Mouse (Mus musculus): ENCODE results near the gene Fgfr2. TPM values are rescaled to one million over a fixed set of nuclear protein-coding genes. Genes with fewer than 3 reads are reported as not detected.

Gene Fgfr2
- polyA plus RNA-seq, 1 experiment from 2014 or later, result 93.6 TPM

DNA sequence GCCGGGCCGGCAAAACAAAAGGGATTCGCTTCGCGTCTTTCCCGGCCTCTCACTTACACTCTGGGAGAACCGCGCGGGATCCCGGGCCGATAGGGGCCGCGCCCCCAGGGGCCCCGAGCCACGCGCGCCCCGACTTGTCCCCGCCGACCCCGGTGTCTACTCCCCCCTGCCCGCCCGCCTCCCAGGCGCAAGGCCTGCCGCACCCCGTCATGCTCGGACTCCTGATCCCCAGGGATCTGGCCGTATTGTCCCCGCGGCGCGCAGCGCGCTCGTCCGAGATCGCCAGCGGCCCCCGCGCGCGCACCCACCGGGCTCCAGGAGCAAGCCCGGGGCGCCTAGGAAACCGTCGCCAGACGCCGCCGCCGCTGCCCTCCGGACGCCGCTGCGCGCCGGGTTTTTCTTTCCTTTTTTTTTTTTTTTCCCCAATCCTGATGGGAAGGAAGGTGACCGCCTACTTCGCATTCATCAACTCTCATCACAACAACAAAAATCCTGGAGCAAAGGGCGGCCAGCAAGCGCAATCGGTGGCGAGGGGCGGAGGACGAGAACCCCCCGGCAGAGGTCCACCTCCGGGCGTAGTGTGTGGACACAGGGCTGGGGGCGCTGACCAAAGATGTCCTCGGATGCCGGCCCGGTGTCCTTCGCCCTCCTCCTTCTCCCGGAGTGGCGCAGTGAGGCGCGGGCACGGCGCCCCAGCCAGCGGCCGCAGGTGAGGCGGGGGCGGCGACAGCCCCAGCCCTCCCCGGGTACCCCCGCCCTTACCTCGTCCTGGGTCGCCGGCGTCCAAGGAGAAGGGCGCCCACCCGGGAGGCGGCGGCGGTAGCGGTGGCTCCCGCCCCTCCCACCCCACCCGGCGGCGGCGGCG is 539 bp downstream of the Fgfr2 start:
- Histone ChIP-seq H3K9ac (ENCODE audit: low read length) (peak overlapping the region; percentile 99), H3K4me2 (ENCODE audit: low read depth, low read length, severe bottlenecking) (peak overlapping the region; percentile 92), H3K27me3 (ENCODE audit: control insufficient read depth, insufficient read depth, low read length) (no peaks in the 10 kb centered on the region; the same call in 1 of the 2 replicates), H3K4me1 (replicated peaks; ENCODE audit: control insufficient read depth, insufficient read depth, low read length) (peaks cover 15% of the 10 kb centered on the region), H3K9me3 (ENCODE audit: control insufficient read depth, low read length) (no peaks in the 10 kb centered on the region), H3K36me3 (ENCODE audit: control insufficient read depth, insufficient read depth, low read length) (no peaks in the 10 kb centered on the region), H3K27ac (ENCODE audit: low read depth, low read length) (peak overlapping the region; percentile 99), H3K4me3 (ENCODE audit: low read depth, low read length) (peak overlapping the region; percentile 80)
- DNase-seq (ENCODE audit: low spot score), result peak; percentile 86
- WGBS, result under 1% methylated on average over 79 of the region's 102 CpGs
- ATAC-seq (replicated peaks; ENCODE audit: low FRiP score), result peak; percentile 55

- H3K9me3 ChIP-seq (ENCODE audit: control insufficient read depth, low read length), result no peaks in the 10 kb centered on the region
- ATAC-seq (replicated peaks; ENCODE audit: low FRiP score) (peak; percentile 15; the same call in 1 of the 2 replicates), DNase-seq (ENCODE audit: low spot score) (peak; percentile 78)
- peak overlapping the region; percentile 99 for H3K27ac ChIP-seq (ENCODE audit: low read depth, low read length)
- peak overlapping the region; percentile 99 for H3K9ac ChIP-seq (ENCODE audit: low read length)
- H3K4me2 ChIP-seq (ENCODE audit: low read depth, low read length, severe bottlenecking), result peak overlapping the region; percentile 92
- WGBS, result under 1% methylated on average over 88 of the region's 94 CpGs
- no peaks in the 10 kb centered on the region; the same call in 1 of the 2 replicates for H3K27me3 ChIP-seq (ENCODE audit: control insufficient read depth, insufficient read depth, low read length)
- peaks cover 20% of the 10 kb centered on the region for H3K4me1 ChIP-seq (replicated peaks; ENCODE audit: control insufficient read depth, insufficient read depth, low read length)
- H3K36me3 ChIP-seq (ENCODE audit: control insufficient read depth, insufficient read depth, low read length), result no peaks in the 10 kb centered on the region
- peak overlapping the region; percentile 80 for H3K4me3 ChIP-seq (ENCODE audit: low read depth, low read length)
Measured at GRCm38 (mm10) chr7:133121661-133122378, 1.3 kb downstream of the Fgfr2 start.

DNA sequence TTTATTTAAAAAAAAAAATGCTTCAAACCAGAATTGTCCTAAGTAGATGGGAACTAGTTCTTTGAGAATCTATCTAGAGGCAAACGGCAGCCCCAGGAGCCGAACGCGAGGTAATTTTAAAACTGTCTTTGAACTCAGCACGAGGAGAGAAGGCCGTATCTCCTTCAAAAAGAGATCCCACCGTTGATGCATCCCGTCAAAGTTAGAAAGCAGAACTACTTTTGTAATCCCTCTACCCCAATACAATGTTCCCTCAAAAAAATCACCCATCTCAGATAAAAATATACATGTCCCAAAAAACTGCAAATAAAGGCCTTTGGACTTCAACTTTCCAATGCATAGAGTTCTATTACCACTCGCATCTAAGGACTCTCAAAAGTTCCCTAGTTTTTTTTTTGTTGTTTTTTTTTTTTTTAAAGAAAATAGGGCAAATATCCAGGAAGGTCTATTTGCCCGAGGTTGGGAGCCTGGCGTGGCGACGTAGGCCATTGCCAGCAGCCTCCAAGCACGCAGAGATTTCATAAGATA is 2.0 kb downstream of the Fgfr2 start:
- Histone ChIP-seq H3K9ac (ENCODE audit: low read length) (peak overlapping the region; percentile 99), H3K4me1 (replicated peaks; ENCODE audit: control insufficient read depth, insufficient read depth, low read length) (peaks cover 25% of the 10 kb centered on the region), H3K9me3 (ENCODE audit: control insufficient read depth, low read length) (no peaks in the 10 kb centered on the region), H3K36me3 (ENCODE audit: control insufficient read depth, insufficient read depth, low read length) (no peaks in the 10 kb centered on the region), H3K4me3 (ENCODE audit: low read depth, low read length) (peak overlapping the region; percentile 80), H3K27me3 (ENCODE audit: control insufficient read depth, insufficient read depth, low read length) (no peaks in the 10 kb centered on the region; the same call in 1 of the 2 replicates), H3K27ac (ENCODE audit: low read depth, low read length) (peak overlapping the region; percentile 99), H3K4me2 (ENCODE audit: low read depth, low read length, severe bottlenecking) (peak overlapping the region; percentile 92)
- WGBS, result under 1% methylated on average over 14 of the region's 14 CpGs
- DNase-seq (ENCODE audit: low spot score), result no peak
- ATAC-seq (replicated peaks; ENCODE audit: low FRiP score), result no peak

DNA sequence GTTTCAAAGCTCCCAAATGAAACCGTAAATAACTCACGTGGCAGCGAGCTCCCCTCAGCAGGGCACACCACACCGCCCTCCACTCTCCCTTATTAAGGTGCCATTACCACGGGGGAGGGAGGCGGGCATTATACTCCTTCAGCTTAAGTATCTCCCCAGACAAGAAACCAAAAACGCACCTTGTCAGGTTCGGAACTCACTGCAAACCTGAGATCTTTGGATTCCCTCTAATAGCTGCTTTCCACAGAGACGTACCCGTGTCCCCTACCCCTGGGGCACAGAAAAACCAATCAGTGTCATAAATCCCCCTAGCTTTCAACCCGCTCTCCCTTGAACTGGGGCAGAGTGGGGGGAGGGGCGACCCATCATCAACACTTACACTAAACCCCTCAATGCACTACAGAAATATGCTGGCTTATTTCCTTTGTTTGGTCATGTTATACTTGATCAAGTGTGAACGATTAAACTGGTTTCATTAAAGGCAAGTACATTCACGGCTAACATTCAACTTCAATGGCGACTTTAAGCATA is 2.9 kb downstream of the Fgfr2 start:
- H3K9me3 ChIP-seq (ENCODE audit: control insufficient read depth, low read length), result no peaks in the 10 kb centered on the region
- WGBS, result 1% methylated on average over 15 of the region's 15 CpGs
- peak overlapping the region; percentile 80 for H3K4me3 ChIP-seq (ENCODE audit: low read depth, low read length)
- H3K4me1 ChIP-seq (replicated peaks; ENCODE audit: control insufficient read depth, insufficient read depth, low read length), result peaks cover 31% of the 10 kb centered on the region
- H3K9ac ChIP-seq (ENCODE audit: low read length), result peak overlapping the region; percentile 27
- ATAC-seq (replicated peaks; ENCODE audit: low FRiP score) (no peak), DNase-seq (ENCODE audit: low spot score) (peak; percentile 79)
- H3K27me3 ChIP-seq (ENCODE audit: control insufficient read depth, insufficient read depth, low read length), result no peaks in the 10 kb centered on the region; the same call in 1 of the 2 replicates
- H3K36me3 ChIP-seq (ENCODE audit: control insufficient read depth, insufficient read depth, low read length), result no peaks in the 10 kb centered on the region
- peak overlapping the region; percentile 92 for H3K4me2 ChIP-seq (ENCODE audit: low read depth, low read length, severe bottlenecking)
- peak overlapping the region; percentile 2; the same call in 1 of the 2 replicates for H3K27ac ChIP-seq (ENCODE audit: low read depth, low read length)

DNA sequence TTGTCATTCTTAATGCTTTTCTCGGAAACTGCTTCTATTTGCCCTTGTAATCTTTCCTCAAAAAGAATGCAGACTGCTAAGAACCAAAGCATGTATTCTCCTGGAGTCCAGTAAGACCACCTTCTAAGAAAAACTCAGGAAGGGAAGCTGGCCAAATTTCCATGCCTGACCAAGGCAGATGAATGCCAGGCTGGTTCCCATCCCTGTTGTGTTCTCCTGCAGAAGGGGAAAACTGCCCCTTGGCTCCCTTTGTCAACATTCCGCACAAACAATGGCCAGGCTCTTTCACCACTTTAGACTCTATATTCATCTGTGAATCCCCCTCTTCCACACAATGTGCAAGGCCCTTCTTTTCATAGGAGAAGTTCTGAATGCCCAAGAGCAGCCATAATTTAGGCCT is 5.3 kb downstream of the Fgfr2 start:
- no peak overlapping the region for H3K27ac ChIP-seq (ENCODE audit: low read depth, low read length)
- H3K36me3 ChIP-seq (ENCODE audit: control insufficient read depth, insufficient read depth, low read length), result no peaks in the 10 kb centered on the region
- H3K4me1 ChIP-seq (replicated peaks; ENCODE audit: control insufficient read depth, insufficient read depth, low read length), result peaks cover 34% of the 10 kb centered on the region
- 11% methylated on average over 2 of the region's 2 CpGs for WGBS
- no peak overlapping the region for H3K9ac ChIP-seq (ENCODE audit: low read length)
- no peak for DNase-seq (ENCODE audit: low spot score)
- no peak for ATAC-seq (replicated peaks; ENCODE audit: low FRiP score)
- H3K27me3 ChIP-seq (ENCODE audit: control insufficient read depth, insufficient read depth, low read length), result no peaks in the 10 kb centered on the region
- no peak overlapping the region for H3K4me3 ChIP-seq (ENCODE audit: low read depth, low read length)
- H3K4me2 ChIP-seq (ENCODE audit: low read depth, low read length, severe bottlenecking), result no peak overlapping the region
- H3K9me3 ChIP-seq (ENCODE audit: control insufficient read depth, low read length), result no peaks in the 10 kb centered on the region

- Histone ChIP-seq H3K4me2 (ENCODE audit: low read depth, low read length, severe bottlenecking) (no peak overlapping the region; the same call in 1 of the 2 replicates), H3K4me3 (ENCODE audit: low read depth, low read length) (no peak overlapping the region), H3K36me3 (ENCODE audit: control insufficient read depth, insufficient read depth, low read length) (no peaks in the 10 kb centered on the region), H3K27ac (ENCODE audit: low read depth, low read length) (no peak overlapping the region), H3K4me1 (replicated peaks; ENCODE audit: control insufficient read depth, insufficient read depth, low read length) (peaks cover 38% of the 10 kb centered on the region), H3K27me3 (ENCODE audit: control insufficient read depth, insufficient read depth, low read length) (no peaks in the 10 kb centered on the region), H3K9ac (ENCODE audit: low read length) (no peak overlapping the region), H3K9me3 (ENCODE audit: control insufficient read depth, low read length) (no peaks in the 10 kb centered on the region)
- DNase-seq (ENCODE audit: low spot score) (no peak), ATAC-seq (replicated peaks; ENCODE audit: low FRiP score) (no peak)
Measured at GRCm38 (mm10) chr7:133116542-133116941, 6.6 kb downstream of the Fgfr2 start.

- no peaks in the 10 kb centered on the region for H3K9me3 ChIP-seq (ENCODE audit: control insufficient read depth, low read length)
- peak; percentile 61 for DNase-seq (ENCODE audit: low spot score)
- 11% methylated on average over 15 of the region's 15 CpGs for WGBS
- no peak overlapping the region for H3K4me3 ChIP-seq (ENCODE audit: low read depth, low read length)
- no peak; the same call in 1 of the 2 replicates for ATAC-seq (replicated peaks; ENCODE audit: low FRiP score)
- H3K36me3 ChIP-seq (ENCODE audit: control insufficient read depth, insufficient read depth, low read length), result no peaks in the 10 kb centered on the region
- H3K9ac ChIP-seq (ENCODE audit: low read length), result 0 out of 2 replicates have a peak overlapping the region, but pooled peaks have one; percentile 17
- peak overlapping the region; percentile 36; the same call in 1 of the 2 replicates for H3K4me2 ChIP-seq (ENCODE audit: low read depth, low read length, severe bottlenecking)
- no peaks in the 10 kb centered on the region for H3K27me3 ChIP-seq (ENCODE audit: control insufficient read depth, insufficient read depth, low read length)
- H3K27ac ChIP-seq (ENCODE audit: low read depth, low read length), result no peak overlapping the region
- H3K4me1 ChIP-seq (replicated peaks; ENCODE audit: control insufficient read depth, insufficient read depth, low read length), result peaks cover 38% of the 10 kb centered on the region
Measured at GRCm38 (mm10) chr7:133115886-133116285, 7.3 kb downstream of the Fgfr2 start.

GRCm38 (mm10) chr7:133114847-133115470 is 8.2 kb downstream of the Fgfr2 start:
- H3K27me3 ChIP-seq (ENCODE audit: control insufficient read depth, insufficient read depth, low read length), result no peaks in the 10 kb centered on the region
- H3K4me1 ChIP-seq (replicated peaks; ENCODE audit: control insufficient read depth, insufficient read depth, low read length), result peaks cover 33% of the 10 kb centered on the region
- H3K27ac ChIP-seq (ENCODE audit: low read depth, low read length), result no peak overlapping the region
- no peak overlapping the region for H3K9ac ChIP-seq (ENCODE audit: low read length)
- DNase-seq (ENCODE audit: low spot score) (peak; percentile 60), ATAC-seq (replicated peaks; ENCODE audit: low FRiP score) (no peak)
- H3K4me2 ChIP-seq (ENCODE audit: low read depth, low read length, severe bottlenecking), result peak overlapping the region; percentile 36; the same call in 1 of the 2 replicates
- no peaks in the 10 kb centered on the region for H3K9me3 ChIP-seq (ENCODE audit: control insufficient read depth, low read length)
- no peaks in the 10 kb centered on the region for H3K36me3 ChIP-seq (ENCODE audit: control insufficient read depth, insufficient read depth, low read length)
- WGBS, result 11% methylated on average over 20 of the region's 20 CpGs
- H3K4me3 ChIP-seq (ENCODE audit: low read depth, low read length), result no peak overlapping the region
